Mouse (Mus musculus) gastrocnemius, postnatal 14 days (tissue): Measurements from ENCODE around the gene Tas1r1. TPM values are rescaled to one million over a fixed set of nuclear protein-coding genes. Genes with fewer than 3 reads are reported as not detected.

Source experiments
- DNase-seq: peaks from one replicate; pipeline ENCODE4 v3.0.0; 2021; ENCODE audit warnings: mixed read lengths
- intact Hi-C: fragments of 180-260 bp; cut with DNase I; formaldehyde crosslinking; loops from one replicate; pipeline ENCODE4 v1.15.1; 2025; ENCODE audit warnings: low total_unique reads
- total RNA-seq, 2 experiments: library from RNA; stranded (reverse); gene quantifications; 2 replicates each; pipeline ENCODE4 v1.2.3; 2021

Tas1r1 gene
- total RNA-seq, 2 experiments from 2014 or later: 0.80 to 1.3 TPM

DNA sequence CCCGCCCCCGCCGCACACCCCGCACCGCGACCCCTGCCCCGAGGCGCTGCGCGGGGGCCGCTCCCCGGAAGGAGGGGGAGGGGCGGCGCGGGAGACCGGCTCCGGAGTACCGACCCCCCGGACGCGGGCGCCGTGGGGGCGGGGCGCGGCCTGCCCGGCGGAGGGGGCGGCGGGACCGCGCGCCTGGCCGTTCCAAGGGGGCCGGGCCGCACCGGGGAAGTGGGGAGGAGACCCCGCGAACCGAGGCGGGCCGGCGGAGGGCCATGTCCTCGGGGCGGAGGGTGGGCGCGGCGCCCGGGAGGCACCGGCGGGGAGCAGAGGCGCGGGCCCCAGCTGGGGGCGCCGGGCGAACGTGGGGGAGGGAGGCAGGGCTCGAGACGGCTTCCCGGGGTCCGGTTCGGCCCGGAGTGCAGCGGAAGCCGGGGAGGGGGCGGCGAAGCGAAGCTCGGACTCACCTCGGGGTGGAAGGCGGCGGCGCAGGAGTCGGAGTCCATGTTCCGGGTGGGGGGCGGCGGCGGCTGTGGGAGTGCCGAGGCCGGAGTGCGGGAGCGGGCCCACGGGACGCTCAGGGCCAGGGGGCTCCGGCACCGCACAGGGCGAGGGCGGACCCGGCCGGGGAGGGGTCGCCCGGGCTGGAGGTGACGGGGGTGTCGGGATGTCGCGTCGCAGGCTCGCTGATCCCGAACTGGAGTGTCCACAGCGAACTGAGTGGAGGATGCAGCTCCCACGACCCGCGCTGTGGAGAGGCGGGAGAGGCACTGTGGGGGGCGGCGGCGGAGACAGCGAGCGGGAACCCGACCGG is 42.8 kb downstream of the Tas1r1 start:
- DNase-seq: peak; percentile 50
- intact Hi-C loops: no loop called here

DNA sequence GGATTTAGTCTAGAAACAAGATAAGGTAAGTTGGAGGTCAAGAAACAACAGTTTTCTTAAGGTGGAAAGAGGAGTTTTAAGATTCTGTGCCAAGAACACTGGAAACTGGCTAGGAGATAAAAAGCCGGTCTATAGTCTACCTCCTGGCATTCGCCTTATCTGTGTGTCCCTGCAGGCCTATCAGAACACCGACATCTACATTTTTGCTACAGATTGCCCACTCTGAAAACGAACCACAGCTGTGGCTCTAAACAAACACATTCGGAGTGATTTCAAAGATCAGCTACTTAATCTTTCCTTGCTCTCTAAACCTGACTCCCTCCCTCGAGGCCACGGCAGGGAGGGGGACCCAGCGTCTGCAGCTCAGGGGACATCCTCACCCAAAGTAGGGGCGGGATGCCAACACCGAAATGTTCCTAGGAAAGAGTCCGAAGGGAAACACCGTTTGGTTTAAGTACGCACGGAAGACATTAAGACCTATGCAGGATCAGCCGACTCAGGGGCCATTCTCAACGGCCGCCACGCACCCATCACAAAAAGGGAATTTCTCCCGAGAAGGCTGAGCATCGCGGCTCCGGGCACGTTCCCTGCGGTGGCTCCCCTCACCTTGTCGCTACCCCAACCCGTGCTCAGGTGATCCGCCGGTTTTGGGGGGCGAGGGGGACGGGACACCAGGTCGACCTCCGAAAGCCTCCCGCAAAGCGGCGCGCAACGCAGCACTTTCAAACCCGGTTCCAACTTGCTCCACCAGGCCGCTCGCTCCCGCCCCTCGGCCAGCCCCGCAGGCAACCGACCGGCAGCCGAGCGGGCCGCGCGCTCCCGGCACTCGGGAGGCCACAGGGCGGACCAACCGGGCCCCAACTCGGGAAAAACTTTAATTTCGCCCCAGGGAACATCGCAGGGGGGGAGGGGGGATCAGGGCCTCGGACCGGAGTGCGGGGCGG is 43.9 kb downstream of the Tas1r1 start:
- peak; percentile 48 for DNase-seq

DNA sequence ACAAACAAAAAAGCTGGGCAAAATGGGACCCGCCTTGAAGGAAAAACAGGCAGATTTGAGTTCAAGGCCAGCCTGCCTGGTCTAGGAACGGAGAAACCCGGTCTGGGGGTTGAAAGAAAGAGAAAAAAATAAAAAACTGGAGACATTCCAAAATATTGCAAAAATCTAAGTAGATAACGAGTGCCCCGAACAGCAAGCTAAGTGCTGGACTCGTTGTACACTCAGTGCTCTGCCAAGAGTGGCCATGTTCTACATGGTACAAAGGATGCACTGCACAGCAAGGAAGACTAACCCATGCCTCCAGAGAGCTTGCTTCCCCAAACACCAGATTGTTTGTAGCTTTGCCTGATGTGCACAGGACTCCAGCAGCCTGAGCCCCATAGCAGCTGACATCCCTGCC is 45.3 kb downstream of the Tas1r1 start:
- intact Hi-C loops: no loop called here
- no peak for DNase-seq

More for the DNA sequence above, 43.9 kb downstream of the Tas1r1 start:
- intact Hi-C loops: no loop called here

DNA sequence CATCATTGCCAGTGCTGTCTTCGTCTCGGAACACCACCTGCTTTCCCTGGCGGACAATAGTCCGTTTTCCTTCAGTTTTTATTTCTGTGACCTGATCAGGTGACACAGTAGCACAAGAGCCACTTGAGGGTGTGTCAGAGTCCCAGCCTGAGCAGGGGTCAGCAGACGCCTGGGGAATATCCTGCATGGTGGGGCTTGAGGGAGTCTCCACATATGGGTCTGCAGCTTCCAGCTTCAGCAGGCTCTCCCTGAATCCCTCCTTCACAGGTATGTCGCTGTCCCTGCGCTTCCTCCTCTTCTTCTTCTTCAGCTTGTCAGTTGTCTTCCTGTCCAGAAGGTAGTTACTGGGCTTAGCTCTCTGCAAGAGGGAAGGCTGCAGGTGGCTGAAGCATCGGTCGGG is 46.3 kb downstream of the Tas1r1 start:
- no peak for DNase-seq
- intact Hi-C loops: no loop called here

DNA sequence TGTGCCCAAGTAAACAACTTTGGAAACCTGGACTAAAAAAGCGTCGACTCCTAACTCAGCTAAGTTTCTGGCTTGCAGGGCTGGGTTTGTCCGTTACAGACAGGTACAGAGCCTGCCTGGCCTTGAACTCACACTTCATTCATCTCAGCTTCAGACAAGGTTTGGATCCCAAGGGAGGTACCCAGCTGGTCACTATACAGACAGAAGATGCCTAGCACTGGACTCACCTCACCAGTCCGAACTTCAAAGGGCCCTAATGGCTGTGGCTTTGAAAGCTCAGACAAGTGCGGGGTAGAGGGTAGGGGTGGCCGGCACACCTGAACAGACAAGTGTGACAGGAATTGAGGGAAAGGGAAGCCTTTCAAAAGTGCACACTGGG is 49.3 kb downstream of the Tas1r1 start:
- DNase-seq: no peak
- intact Hi-C loops: no loop called here

DNA sequence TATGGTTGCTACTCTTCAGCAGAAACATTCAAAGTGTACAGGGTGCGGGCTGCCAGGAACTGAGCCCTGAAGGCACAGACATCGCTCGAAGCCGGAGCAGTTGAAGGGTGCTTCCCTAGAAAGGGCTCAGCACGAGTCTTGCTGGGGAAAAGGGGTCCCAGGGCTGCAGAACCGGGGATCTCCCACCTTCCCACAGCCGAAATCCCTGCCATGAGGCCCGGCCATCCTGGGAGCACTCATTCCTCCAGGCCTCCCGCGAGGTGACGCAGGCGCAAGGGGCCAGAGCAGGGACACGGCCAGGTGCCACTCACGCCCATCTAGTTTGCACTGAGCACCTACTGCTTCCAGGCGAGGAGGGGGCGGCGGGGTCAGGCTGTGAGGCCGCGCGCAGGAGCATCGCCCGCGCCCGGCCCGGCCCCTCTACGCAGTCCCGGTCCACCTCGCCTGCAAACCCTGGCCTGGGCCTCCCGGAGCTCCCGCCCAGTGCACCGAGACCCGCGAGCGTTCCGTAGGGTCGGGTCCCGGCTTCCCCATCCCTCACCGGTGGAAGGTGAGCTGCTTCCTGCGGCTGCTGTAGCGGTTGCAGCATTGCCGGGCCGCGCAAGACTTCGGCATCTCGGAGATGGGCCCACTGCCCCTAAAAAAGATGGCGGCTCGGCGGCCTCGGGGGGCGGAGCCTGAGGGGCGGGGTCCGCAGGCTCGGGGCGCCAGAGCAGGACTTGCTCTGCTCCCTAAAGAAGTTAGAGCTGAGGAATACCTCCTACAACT is 49.8 kb downstream of the Tas1r1 start, which contains the start of gene Thap3:
Thap3 (minus strand) TSS at position 656 of the 768 bp plus-strand sequence.
- peak; percentile 84 for DNase-seq
- intact Hi-C loops: no loop called here

DNA sequence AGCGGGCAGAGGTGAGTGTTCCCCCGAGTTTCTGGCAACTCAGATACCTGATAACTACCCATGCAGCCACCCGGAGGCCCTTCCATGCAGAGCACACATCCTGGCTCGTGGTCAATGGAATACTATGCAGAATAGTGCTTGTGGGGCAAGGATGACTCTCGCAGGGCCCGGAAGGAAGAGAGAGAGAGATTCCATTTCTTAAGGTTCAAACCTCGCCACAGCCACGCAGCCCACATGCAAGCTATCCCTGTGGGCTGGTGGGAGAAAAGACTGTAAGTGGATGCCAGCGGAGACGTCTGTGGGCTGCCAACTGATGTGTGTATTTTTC is 50.4 kb downstream of the Tas1r1 start:
- intact Hi-C loops: no loop called here
- no peak for DNase-seq

DNA sequence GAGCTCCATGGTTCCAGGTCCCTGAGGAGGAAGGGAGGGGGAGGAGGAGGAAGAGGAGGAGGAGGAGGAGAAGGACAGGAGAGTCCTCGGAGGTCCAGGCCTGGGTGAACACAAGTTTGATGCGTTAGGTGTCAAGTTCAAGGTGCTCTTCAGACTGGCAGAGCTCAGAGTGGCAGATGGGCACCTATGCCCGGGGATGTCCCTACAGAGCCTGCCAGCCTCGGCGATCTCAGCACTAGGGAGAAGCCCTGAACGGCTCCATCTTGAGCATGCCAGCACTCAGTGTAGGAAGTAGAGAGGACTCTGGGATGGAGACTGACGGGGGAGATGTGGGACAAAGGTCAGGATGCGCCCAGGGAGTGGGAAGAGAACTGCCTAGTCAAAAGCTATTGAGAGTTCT is 51.7 kb downstream of the Tas1r1 start:
- no peak for DNase-seq
- intact Hi-C loops: no loop called here

DNA sequence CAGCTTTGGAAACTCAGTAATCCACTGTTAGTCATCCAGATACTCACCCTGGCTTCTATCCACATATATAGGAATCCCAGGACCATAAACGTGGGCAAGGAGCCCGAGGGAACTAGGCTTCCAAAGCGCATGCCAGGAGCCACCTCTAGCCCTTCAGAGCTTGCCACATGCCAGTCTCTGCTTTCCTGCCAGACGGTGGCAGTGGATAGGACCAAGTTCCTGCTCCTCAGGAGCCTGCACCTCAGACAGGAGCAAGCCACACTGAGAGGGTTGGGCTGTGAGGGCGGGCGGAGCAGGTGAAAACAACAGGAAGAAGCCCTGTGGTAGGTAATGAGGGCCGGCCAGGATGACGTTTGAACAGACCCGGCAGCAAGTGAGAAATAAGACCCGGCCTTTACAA is 52.5 kb downstream of the Tas1r1 start:
- intact Hi-C loops: no loop called here
- no peak for DNase-seq

DNA sequence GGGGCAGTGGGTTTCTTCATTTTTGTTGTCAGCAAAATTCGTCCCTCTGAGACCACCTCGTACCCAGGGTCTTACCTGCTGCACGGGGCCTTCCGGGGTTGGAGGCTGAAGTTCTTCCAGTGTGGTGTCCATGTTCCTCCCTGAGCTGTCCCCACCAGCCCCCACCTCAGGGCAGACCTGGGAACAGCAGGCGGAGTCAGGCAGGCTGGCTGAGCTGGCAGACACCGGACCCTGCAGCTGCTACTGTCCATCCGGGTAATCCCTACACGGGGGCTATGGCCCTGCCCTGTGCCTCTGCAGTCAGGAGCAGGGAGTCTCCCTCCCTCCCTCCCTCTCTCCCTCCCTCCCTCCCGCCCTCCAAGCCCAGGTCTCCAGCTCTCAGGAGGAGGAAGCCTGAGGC is 54.8 kb downstream of the Tas1r1 start:
- intact Hi-C loops: loop anchor here (2.0 kb wide), 1 partner anchor 43 kb away; the partner anchor contains the start of gene Zbtb48

DNA sequence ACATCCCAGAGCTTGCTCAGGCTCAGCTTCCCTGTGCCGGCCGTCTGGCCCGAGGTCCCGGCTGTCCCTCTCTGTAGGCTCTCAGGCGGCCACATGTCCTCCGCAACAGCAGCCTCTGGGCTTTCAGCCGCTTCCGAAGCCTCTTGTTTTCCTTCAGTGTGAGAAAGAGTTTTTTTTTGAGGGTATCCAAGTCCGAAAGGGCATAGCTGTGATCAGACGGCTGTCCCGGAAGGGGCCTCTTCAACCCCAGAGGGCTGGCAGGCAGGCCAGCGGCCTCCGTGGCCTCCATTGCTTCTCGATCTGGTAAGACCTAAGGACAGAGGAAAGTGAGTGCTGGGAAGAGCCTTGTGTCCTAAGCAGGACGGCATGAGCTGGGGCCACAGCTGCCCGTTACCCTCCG is 55.3 kb downstream of the Tas1r1 start:
- DNase-seq: no peak
- intact Hi-C loops: loop anchor here (2.0 kb wide), 1 partner anchor 44 kb away; the partner anchor contains the start of gene Zbtb48

More for the DNA sequence above, 54.8 kb downstream of the Tas1r1 start:
- peak; percentile 91 for DNase-seq

DNA sequence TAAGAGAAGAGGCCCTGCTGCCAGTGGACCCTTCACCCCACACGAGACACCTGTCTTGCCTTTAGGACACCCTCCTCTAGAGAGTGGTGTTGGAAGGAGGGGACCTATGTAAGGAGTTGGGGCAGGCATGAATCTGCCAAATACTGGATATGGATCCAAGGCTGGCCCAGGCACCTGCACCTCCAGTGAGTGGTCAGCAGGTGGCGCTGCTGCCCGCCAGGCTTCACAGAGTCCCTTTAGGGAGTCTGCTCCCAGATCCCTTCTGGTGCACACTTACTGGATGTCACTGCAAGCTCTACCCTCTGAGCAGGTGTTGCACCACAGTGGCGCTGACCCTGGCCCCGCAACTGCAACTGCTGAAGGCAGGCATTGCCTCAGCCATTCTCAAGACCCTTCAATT is 57.0 kb downstream of the Tas1r1 start:
- peak; percentile 79 for DNase-seq
- intact Hi-C loops: no loop called here

DNA sequence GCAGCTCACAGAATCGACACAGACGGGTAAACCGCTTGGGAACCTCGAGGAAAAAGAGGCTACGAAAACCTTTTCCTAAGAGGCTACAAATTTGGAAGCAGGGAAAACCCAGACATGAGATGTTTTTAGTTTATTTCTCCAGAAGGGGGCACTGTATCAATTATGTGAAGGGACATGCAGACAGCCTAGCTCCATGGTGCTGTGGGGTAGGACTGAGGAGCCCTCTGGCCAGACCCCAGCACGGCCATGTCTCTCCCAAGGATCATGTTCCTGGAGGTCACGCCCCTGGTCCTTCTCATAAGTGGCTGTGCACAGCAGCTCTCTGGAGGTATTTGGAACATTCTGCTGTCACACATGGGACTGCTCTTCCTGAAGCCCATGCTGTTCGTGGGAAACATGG is 57.7 kb downstream of the Tas1r1 start:
- no peak for DNase-seq
- intact Hi-C loops: no loop called here

Other genes with a start within 250 kb of the Tas1r1 start
- gene Camta1, start 176.7 kb downstream of the Tas1r1 start, total RNA-seq: 10 to 100 TPM; 66.1 to 84.1 TPM
- 10 to 100 TPM; 66.1 to 75.2 TPM for gene Dnajc11, start 104.9 kb downstream of the Tas1r1 start, total RNA-seq
- 10 to 100 TPM; 28.0 to 32.2 TPM for gene Thap3, start 49.6 kb downstream of the Tas1r1 start, total RNA-seq
- gene Phf13, start 42.3 kb downstream of the Tas1r1 start, total RNA-seq: 1 to 10 TPM; 4.1 to 4.4 TPM
- 10 to 100 TPM; 26.9 to 31.8 TPM for gene Klhl21, start 29.8 kb downstream of the Tas1r1 start, total RNA-seq
- gene Zbtb48, start 10.9 kb downstream of the Tas1r1 start, total RNA-seq: 1 to 10 TPM; 1.8 to 3.3 TPM
- gene Nol9, start 753 bp upstream of the Tas1r1 start, total RNA-seq: 1 to 10 TPM; 7.7 to 9.1 TPM
- 10 to 100 TPM; 11.2 to 17.1 TPM for gene Plekhg5, start 33.9 kb upstream of the Tas1r1 start, total RNA-seq
- gene Tnfrsf25, start 77.4 kb upstream of the Tas1r1 start, total RNA-seq: 1 to 10 TPM in 1 of 2 experiments, under 1 TPM in 1; 0.74 to 1.1 TPM
- under 1 TPM; 0.58 to 0.90 TPM for gene Espn, start 113.8 kb upstream of the Tas1r1 start, total RNA-seq
- gene Hes2, start 120.3 kb upstream of the Tas1r1 start, total RNA-seq: not detected
- gene Acot7, start 139.6 kb upstream of the Tas1r1 start, total RNA-seq: 10 to 100 TPM; 12.5 to 13.2 TPM
- gene Gpr153, start 235.7 kb upstream of the Tas1r1 start, total RNA-seq: 10 to 100 TPM; 18.0 to 21.0 TPM